Mouse (Mus musculus) forebrain, embryonic 11.5 days (tissue): ENCODE data around the gene Zbtb1. TPM values are rescaled to one million over a fixed set of nuclear protein-coding genes. Genes with fewer than 3 reads are reported as not detected.

ENCODE experiments used
- ATAC-seq: fragments of 200-750 bp; cut with Nextera tagmentation; replicated peaks from 2 replicates; pipeline ENCODE4 v1.8.0; 2017; ENCODE audit warnings: moderate TSS enrichment; ENCODE audit not compliant: low FRiP score
- DNase-seq: peaks from one replicate; pipeline ENCODE4 v3.0.0-alpha.2; 2017; ENCODE audit warnings: low spot score
- H3K27ac ChIP-seq: fragments of 300-500 bp; sonication (generic); 2 replicates; pipeline ENCODE4 v1.5.1; 2014; ENCODE audit warnings: low read depth, low read length
- H3K27me3 ChIP-seq: fragments of 300-500 bp; sonication (generic); 2 replicates; pipeline ENCODE4 v1.6.1; 2014; ENCODE audit warnings: mild to moderate bottlenecking, low read length, mixed read lengths; ENCODE audit not compliant: control insufficient read depth, insufficient read depth
- H3K36me3 ChIP-seq: fragments of 300-500 bp; sonication (generic); 2 replicates; pipeline ENCODE4 v1.6.1; 2014; ENCODE audit warnings: mild to moderate bottlenecking, low read length, moderate library complexity, mixed read lengths; ENCODE audit not compliant: control insufficient read depth, insufficient read depth
- H3K4me1 ChIP-seq: fragments of 300-500 bp; sonication (generic); replicated peaks from 2 replicates; pipeline ENCODE4 v1.6.1; 2014; ENCODE audit warnings: low read length, mixed read lengths; ENCODE audit not compliant: control insufficient read depth, insufficient read depth
- H3K4me2 ChIP-seq: fragments of 300-500 bp; sonication (generic); 2 replicates; pipeline ENCODE4 v1.6.1; 2014; ENCODE audit warnings: low read depth, mild to moderate bottlenecking, low read length, moderate library complexity, mixed read lengths; ENCODE audit not compliant: severe bottlenecking
- H3K4me3 ChIP-seq: fragments of 300-500 bp; sonication (generic); 2 replicates; pipeline ENCODE4 v1.5.1; 2014; ENCODE audit warnings: low read depth, low read length
- H3K9ac ChIP-seq: fragments of 300-500 bp; sonication (generic); 2 replicates; pipeline ENCODE4 v1.6.1; 2014; ENCODE audit warnings: low read length
- H3K9me3 ChIP-seq: fragments of 300-500 bp; sonication (generic); 2 replicates; pipeline ENCODE4 v1.6.1; 2016; ENCODE audit warnings: low read length, mixed read lengths; ENCODE audit not compliant: control insufficient read depth
- WGBS: fragments of 180-500 bp; shearing (Covaris S2); extraction: QIAGEN DNeasy Blood & Tissue Kit; methylation state at CpG from one replicate; pipeline ENCODE4 v1.1.7; 2014; 5-methylcytosine and 5-hydroxymethylcytosine counted together
- polyA plus RNA-seq: library from polyadenylated mRNA; unstranded; fragments of >200 nt; fragmentation: Nextera tagmentation; extraction: Ambion mirVana; gene quantifications from 2 replicates; pipeline ENCODE4 v1.2.1, GENCODE M21; 2014

The Zbtb1 gene
- polyA plus RNA-seq, 1 experiment from 2014 or later = 8.8 TPM

DNA sequence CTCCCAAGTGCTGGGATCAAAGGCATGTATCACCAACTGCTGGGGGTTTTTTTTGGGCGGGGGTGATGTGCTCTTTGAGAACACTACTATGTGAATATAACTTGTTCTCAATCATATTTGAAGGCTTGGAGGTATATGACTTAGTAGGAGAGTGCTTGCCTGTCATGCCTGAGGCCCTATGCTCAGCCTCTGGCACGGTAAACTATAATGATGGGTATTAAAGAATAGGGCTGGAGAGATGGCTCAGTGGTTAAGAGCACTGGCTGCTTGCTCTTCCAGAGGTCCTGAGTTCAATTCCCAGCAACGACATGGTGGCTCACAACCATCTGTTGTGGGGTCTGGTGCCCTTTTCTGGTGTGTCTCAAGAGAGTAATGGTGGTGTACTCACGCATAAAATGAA, 4.8 kb downstream of the Zbtb1 start:
- no peak overlapping the region for H3K4me2 ChIP-seq
- H3K36me3 ChIP-seq = no peaks in the 10 kb centered on the region
- no peak overlapping the region for H3K27ac ChIP-seq
- no peak for DNase-seq
- no peaks in the 10 kb centered on the region for H3K9me3 ChIP-seq
- ATAC-seq = no peak
- WGBS = 92% methylated on average over 4 of the region's 4 CpGs
- H3K27me3 ChIP-seq = no peaks in the 10 kb centered on the region
- H3K4me1 ChIP-seq = peaks cover 4% of the 10 kb centered on the region; the same call in 1 of the 2 replicates
- H3K4me3 ChIP-seq = no peak overlapping the region
- no peak overlapping the region for H3K9ac ChIP-seq

DNA sequence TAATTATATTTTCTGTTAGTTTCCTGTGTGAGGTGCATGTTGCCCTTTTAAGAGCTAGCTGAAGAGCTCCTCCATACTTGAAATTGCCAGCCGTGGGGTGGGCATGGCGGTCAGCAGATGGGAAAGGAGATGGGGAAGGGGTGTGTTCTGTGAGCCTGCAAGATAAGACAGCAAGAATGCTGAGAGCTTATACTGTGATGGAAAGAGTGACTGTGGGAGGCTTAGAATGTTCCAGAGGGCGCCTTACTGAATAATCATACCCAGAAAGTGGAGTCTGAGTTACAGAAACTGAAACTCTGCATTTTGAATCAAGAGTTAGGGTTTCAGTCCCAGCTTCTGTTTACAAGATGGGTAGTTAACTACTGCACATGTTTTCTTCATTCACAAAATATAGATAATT, 5.4 kb downstream of the Zbtb1 start:
- peaks cover 4% of the 10 kb centered on the region; the same call in 1 of the 2 replicates for H3K4me1 ChIP-seq
- WGBS = 82% methylated on average over 3 of the region's 3 CpGs
- H3K36me3 ChIP-seq = no peaks in the 10 kb centered on the region
- no peaks in the 10 kb centered on the region for H3K27me3 ChIP-seq
- H3K27ac ChIP-seq = no peak overlapping the region
- H3K9ac ChIP-seq = no peak overlapping the region
- no peaks in the 10 kb centered on the region for H3K9me3 ChIP-seq
- no peak overlapping the region for H3K4me3 ChIP-seq
- no peak for DNase-seq
- ATAC-seq = no peak
- no peak overlapping the region for H3K4me2 ChIP-seq

DNA sequence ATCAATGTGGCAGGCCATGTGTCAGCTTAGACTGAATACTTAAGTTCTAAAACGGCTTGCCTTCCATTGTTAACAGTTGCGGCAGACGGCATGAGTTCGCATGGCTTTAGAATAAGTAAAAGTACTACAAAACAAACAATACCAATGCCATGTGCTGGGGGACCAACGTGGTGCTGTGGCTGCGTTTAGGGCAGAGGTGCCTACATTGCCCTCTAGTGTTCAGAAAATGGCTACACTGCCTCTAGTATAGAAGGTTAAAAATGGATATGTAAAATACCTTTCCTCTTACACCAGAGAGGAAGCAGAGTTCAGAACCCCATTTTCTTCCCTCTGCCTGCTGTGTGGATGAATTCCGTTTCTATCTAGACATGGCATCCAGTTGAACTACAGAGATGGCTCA, 6.6 kb downstream of the Zbtb1 start:
- DNase-seq (no peak), ATAC-seq (no peak)
- no peaks in the 10 kb centered on the region for H3K27me3 ChIP-seq
- H3K4me2 ChIP-seq = no peak overlapping the region
- no peak overlapping the region for H3K9ac ChIP-seq
- no peaks in the 10 kb centered on the region for H3K36me3 ChIP-seq
- no peak overlapping the region for H3K27ac ChIP-seq
- WGBS = 42% methylated on average over 7 of the region's 7 CpGs
- no peak overlapping the region for H3K4me3 ChIP-seq
- H3K9me3 ChIP-seq = no peaks in the 10 kb centered on the region
- H3K4me1 ChIP-seq = peaks cover 4% of the 10 kb centered on the region; the same call in 1 of the 2 replicates

DNA sequence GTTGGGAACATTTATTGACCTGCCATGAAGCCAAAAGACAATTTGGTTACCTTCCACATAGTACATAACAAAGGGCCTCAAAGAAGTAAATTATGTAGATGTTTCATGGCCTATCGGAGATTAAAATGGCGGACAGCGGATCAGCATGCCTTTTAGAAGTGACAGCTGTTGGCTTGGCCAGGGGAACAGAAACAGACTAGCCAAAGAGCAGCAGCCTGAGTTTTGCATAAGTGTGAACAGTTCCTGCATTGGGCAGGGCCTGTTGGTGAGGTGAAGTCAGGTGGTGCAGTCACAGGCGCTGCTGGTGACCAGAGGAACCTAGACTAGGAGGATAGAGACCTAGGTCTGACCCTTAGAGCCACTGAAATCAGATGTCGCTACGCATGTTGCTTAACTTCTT, 7.0 kb downstream of the Zbtb1 start:
- H3K9ac ChIP-seq = no peak overlapping the region
- no peak overlapping the region for H3K4me3 ChIP-seq
- no peaks in the 10 kb centered on the region for H3K9me3 ChIP-seq
- no peak overlapping the region for H3K27ac ChIP-seq
- ATAC-seq (no peak), DNase-seq (no peak)
- peaks cover under 1% of the 10 kb centered on the region; the same call in 1 of the 2 replicates for H3K4me1 ChIP-seq
- no peaks in the 10 kb centered on the region for H3K36me3 ChIP-seq
- H3K27me3 ChIP-seq = no peaks in the 10 kb centered on the region
- no peak overlapping the region for H3K4me2 ChIP-seq
- WGBS = 94% methylated on average over 6 of the region's 6 CpGs

DNA sequence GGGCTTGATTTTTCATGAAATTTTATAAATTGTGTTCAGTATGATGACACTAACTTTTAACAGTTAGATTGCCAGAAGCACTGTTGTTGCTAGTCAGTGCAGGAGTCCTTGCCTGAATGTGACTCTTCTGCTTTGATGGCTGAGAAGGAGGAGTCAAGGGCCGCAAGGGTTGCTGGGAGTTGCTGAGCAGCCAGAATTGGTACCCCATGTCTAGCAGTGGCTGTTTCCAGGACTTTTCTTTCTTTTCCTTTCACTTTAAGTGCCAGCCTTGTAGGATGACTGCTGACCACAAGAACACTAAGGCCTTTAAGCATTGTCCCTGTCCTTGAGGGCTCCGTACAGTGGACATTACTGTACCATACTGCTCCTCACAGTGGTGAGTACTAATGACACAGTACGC, 7.7 kb downstream of the Zbtb1 start:
- ATAC-seq (no peak), DNase-seq (no peak)
- Histone ChIP-seq H3K4me3 (no peak overlapping the region), H3K36me3 (no peaks in the 10 kb centered on the region), H3K9ac (no peak overlapping the region), H3K9me3 (no peaks in the 10 kb centered on the region), H3K27me3 (no peaks in the 10 kb centered on the region), H3K27ac (no peak overlapping the region), H3K4me2 (no peak overlapping the region), H3K4me1 (no peaks in the 10 kb centered on the region)
- 91% methylated on average over 3 of the region's 3 CpGs for WGBS

DNA sequence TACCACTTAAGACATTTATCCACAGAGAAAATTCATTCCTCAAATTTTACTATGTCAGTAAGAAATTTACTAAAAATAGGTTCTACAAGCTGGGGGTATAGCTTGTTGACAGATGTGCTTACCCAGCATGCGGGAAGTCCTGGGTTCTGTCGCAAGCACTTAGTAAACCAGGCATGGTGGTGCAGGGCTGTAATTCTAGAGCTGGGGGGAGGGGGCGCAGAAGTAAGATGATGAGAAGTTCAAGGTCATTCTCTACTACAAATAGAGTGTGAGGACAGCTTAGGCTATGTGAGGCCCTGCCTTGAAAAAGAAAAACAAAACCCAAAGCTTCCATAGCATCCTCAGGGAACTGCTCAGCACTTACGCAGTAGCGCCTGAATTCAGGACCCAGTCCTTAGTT, 8.5 kb downstream of the Zbtb1 start:
- DNase-seq = no peak
- no peak overlapping the region for H3K4me3 ChIP-seq
- 92% methylated on average over 5 of the region's 5 CpGs for WGBS

DNA sequence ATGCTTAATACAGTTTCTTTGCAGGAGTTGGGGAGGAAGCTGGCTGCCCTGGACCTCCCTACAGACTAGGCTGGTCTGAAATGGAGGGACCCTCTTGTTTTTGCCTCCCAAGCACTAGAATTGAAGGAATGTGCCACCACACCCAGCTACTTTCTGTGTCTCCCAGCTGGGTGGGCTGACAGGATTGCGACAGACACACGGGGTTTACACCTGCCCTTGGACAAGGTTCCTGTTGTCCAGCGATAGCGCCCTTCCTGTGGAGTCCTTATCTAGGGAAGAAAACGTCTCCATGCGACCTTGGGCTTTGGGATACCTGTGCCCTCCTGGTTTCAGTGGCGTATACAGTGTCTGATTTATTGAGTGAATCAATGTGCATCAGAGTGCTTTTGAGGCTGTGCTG, 10.1 kb downstream of the Zbtb1 start:
- DNase-seq = no peak
- no peak overlapping the region for H3K27ac ChIP-seq
- WGBS = 89% methylated on average over 7 of the region's 7 CpGs
- no peak overlapping the region for H3K4me3 ChIP-seq
- H3K27me3 ChIP-seq = no peaks in the 10 kb centered on the region
- H3K36me3 ChIP-seq = no peaks in the 10 kb centered on the region; the same call in 1 of the 2 replicates
- no peaks in the 10 kb centered on the region for H3K4me1 ChIP-seq
- H3K9ac ChIP-seq = no peak overlapping the region
- H3K4me2 ChIP-seq = no peak overlapping the region
- ATAC-seq = no peak
- H3K9me3 ChIP-seq = no peaks in the 10 kb centered on the region

More for the DNA sequence above, 8.5 kb downstream of the Zbtb1 start:
- no peaks in the 10 kb centered on the region for H3K36me3 ChIP-seq
- ATAC-seq = no peak
- no peak overlapping the region for H3K9ac ChIP-seq
- no peak overlapping the region for H3K4me2 ChIP-seq
- H3K27ac ChIP-seq = no peak overlapping the region
- no peaks in the 10 kb centered on the region for H3K27me3 ChIP-seq
- no peaks in the 10 kb centered on the region for H3K9me3 ChIP-seq
- no peaks in the 10 kb centered on the region for H3K4me1 ChIP-seq

DNA sequence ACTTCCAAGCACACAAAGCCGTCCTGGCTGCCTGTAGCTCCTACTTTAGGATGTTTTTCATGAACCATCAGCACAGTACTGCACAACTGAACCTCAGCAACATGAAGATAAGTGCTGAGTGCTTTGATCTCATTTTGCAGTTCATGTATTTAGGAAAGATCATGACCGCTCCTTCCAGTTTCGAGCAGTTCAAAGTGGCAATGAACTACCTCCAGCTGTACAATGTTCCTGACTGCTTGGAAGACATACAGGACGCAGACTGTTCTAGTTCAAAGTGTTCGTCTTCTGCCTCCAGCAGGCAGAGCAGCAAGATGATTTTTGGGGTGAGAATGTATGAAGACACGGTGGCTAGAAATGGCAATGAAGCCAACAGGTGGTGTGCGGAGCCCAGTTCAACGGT, 15.3 kb downstream of the Zbtb1 start:
- WGBS = 93% methylated on average over 8 of the region's 8 CpGs
- Histone ChIP-seq H3K4me1 (no peaks in the 10 kb centered on the region), H3K27me3 (no peaks in the 10 kb centered on the region), H3K9me3 (no peaks in the 10 kb centered on the region), H3K36me3 (peaks cover 2% of the 10 kb centered on the region; the same call in 1 of the 2 replicates), H3K9ac (no peak overlapping the region), H3K4me3 (no peak overlapping the region), H3K4me2 (no peak overlapping the region), H3K27ac (no peak overlapping the region)
- no peak for ATAC-seq
- DNase-seq = no peak

DNA sequence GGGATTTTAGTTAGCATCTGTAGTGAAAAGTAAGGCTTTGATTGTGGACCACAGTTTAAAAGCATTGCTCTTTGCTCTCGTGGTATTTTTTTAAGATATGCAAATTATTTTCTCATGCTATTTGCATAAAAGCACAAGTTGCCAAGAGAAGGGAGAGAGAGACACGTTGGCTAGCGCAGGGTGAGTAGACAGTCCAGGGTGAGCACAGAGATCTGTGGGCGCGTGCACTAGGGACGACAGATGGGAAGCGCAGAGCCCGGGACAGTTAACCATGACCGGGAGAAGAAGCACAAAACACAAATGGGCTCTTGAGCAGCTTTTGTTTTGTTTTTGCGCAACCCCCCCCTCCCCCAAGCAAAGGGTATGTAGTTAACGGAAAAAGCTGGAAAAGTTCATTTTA, 18.7 kb downstream of the Zbtb1 start:
- WGBS = 92% methylated on average over 11 of the region's 11 CpGs
- Histone ChIP-seq H3K27me3 (no peaks in the 10 kb centered on the region), H3K4me1 (no peaks in the 10 kb centered on the region), H3K9me3 (no peaks in the 10 kb centered on the region), H3K36me3 (peaks cover 2% of the 10 kb centered on the region; the same call in 1 of the 2 replicates), H3K9ac (no peak overlapping the region), H3K4me2 (no peak overlapping the region), H3K4me3 (no peak overlapping the region), H3K27ac (no peak overlapping the region)
- DNase-seq (no peak), ATAC-seq (no peak)
